In genomic region chr15:97598270-97598669, GRCm38 (mm10) we compare ENCODE assay signal across 23 mouse cellular contexts.
DNase-seq lines count a peak whose midpoint lies in the region; ATAC-seq and TF ChIP-seq lines count a peak whose summit lies in the region.
"Had no signal": no experiment of that assay in that cellular context is flagged by ENCODE, and none has a peak within 500 bp of the region (broad histone marks: within the 10 kb centered on the region; RNA-seq: fewer than 3 reads in every experiment).

No protein-coding gene starts in this region.

- no peaks in the 10 kb centered on the region for H3K36me3 ChIP-seq in kidney, postnatal 0 days (ENCODE audit: insufficient read depth, low read length)
- H3K36me3 ChIP-seq in hindbrain, embryonic 13.5 days, result no peaks in the 10 kb centered on the region
- H3K36me3 ChIP-seq: embryonic facial prominence, embryonic 15.5 days; midbrain, embryonic 10.5 days had no signal

- no peaks in the 10 kb centered on the region for H3K27me3 ChIP-seq in kidney, postnatal 0 days (ENCODE audit: insufficient read depth, low read length)
- H3K27me3 ChIP-seq in hindbrain, embryonic 13.5 days, result 0 out of 2 replicates have a peak, but pooled peaks cover 4% of the 10 kb centered on the region
- H3K27me3 ChIP-seq: embryonic facial prominence, embryonic 15.5 days had no signal

- peak; percentile 18 for DNase-seq in gastrocnemius, postnatal 14 days
- DNase-seq in gastrocnemius, postnatal 36 days, result no peak
- peak; percentile 74 for DNase-seq in kidney, adult 18-20 months
- peak; percentile 15 for DNase-seq in kidney, postnatal 0 days (ENCODE audit: low spot score)
- DNase-seq in layer of hippocampus, adult 11-12 months (ENCODE audit: low spot score), result no peak
- DNase-seq: adrenal gland, postnatal 36 days; cerebellum, adult 11 months; cerebellum, adult 9-11 months; gastrocnemius, postnatal 25 days; layer of hippocampus, postnatal 36 days; lung, adult 18-20 months; lung, postnatal 10 days; retina, postnatal 1 day; right cerebral cortex, postnatal 25 days; spleen, adult 18-20 months; thymus, postnatal 14 days had no signal

- H3K4me1 ChIP-seq in kidney, postnatal 0 days (replicated peaks; ENCODE audit: insufficient read depth, low read length), result peaks cover 6% of the 10 kb centered on the region; the same call in 1 of the 2 replicates
- peaks cover 15% of the 10 kb centered on the region for H3K4me1 ChIP-seq in olfactory bulb, adult 2 months (ENCODE audit: control insufficient read depth, insufficient read depth, low read length)
- H3K4me1 ChIP-seq in hindbrain, embryonic 13.5 days (replicated peaks), result peaks cover 23% of the 10 kb centered on the region
- H3K4me1 ChIP-seq: embryonic facial prominence, embryonic 15.5 days had no signal

- no peaks in the 10 kb centered on the region for H3K9me3 ChIP-seq in kidney, postnatal 0 days (replicated peaks; ENCODE audit: low read length)
- no peaks in the 10 kb centered on the region for H3K9me3 ChIP-seq in hindbrain, embryonic 13.5 days
- H3K9me3 ChIP-seq: embryonic facial prominence, embryonic 15.5 days; midbrain, embryonic 10.5 days had no signal

- WGBS in kidney, postnatal 0 days, result 43% methylated on average over 8 of the region's 8 CpGs
- 22% methylated on average over 8 of the region's 8 CpGs for WGBS in olfactory bulb, adult 2 months
- 80% methylated on average over 8 of the region's 8 CpGs for WGBS in hindbrain, embryonic 13.5 days

- ATAC-seq in kidney, postnatal 0 days (replicated peaks; ENCODE audit: low FRiP score, low read depth), result no peak
- ATAC-seq in hindbrain, embryonic 13.5 days (ENCODE audit: low FRiP score), result no peak
- ATAC-seq: forebrain, embryonic 14.5 days had no signal

- TF ChIP-seq CTCF in kidney, postnatal 0 days (IDR thresholded peaks at IDR 0.05; ENCODE audit: low read depth), result no peak
- no peak for TF ChIP-seq CTCF in olfactory bulb, adult 2 months (IDR thresholded peaks at IDR 0.05; ENCODE audit: insufficient read depth, low read depth, low read length)

- H3K9ac ChIP-seq in kidney, postnatal 0 days (ENCODE audit: low read depth, low read length), result no peak overlapping the region
- H3K9ac ChIP-seq in hindbrain, embryonic 13.5 days, result no peak overlapping the region
- H3K9ac ChIP-seq: embryonic facial prominence, embryonic 15.5 days; hindbrain, embryonic 14.5 days had no signal

- H3K4me3 ChIP-seq in kidney, postnatal 0 days (replicated peaks; ENCODE audit: low read depth, low read length), result no peak overlapping the region
- no peak overlapping the region for H3K4me3 ChIP-seq in olfactory bulb, adult 2 months (ENCODE audit: insufficient read depth, low read depth, low read length)
- no peak overlapping the region for H3K4me3 ChIP-seq in hindbrain, embryonic 13.5 days
- H3K4me3 ChIP-seq: embryonic facial prominence, embryonic 15.5 days; midbrain, embryonic 10.5 days had no signal

- intact Hi-C loops in gastrocnemius, postnatal 14 days (cut with DNase I; ENCODE audit: low total_unique reads), result no loop called here
- intact Hi-C loops in gastrocnemius, postnatal 36 days (cut with DNase I), result no loop called here

- no peak overlapping the region for H3K4me2 ChIP-seq in kidney, postnatal 0 days (ENCODE audit: low read length)
- no peak overlapping the region for H3K4me2 ChIP-seq in hindbrain, embryonic 13.5 days
- H3K4me2 ChIP-seq: embryonic facial prominence, embryonic 15.5 days; hindbrain, embryonic 14.5 days; liver, embryonic 11.5 days had no signal

- TF ChIP-seq POLR2A in olfactory bulb, adult 2 months (IDR thresholded peaks at IDR 0.05; ENCODE audit: insufficient read depth, low read depth, low read length), result no peak

- no peak overlapping the region for H3K27ac ChIP-seq in kidney, postnatal 0 days
- H3K27ac ChIP-seq in olfactory bulb, adult 2 months (ENCODE audit: insufficient read depth, low read depth, low read length), result peak overlapping the region; percentile 69
- no peak overlapping the region for H3K27ac ChIP-seq in hindbrain, embryonic 13.5 days
- H3K27ac ChIP-seq: embryonic facial prominence, embryonic 15.5 days; hindbrain, embryonic 14.5 days had no signal

Comparison
In these comparisons a context has a peak if more than half of its experiments do, and no peak if none do; other contexts are left out.
1. DNase-seq: peak in gastrocnemius, postnatal 14 days (single experiment), kidney, adult 18-20 months (single experiment) and kidney, postnatal 0 days (single experiment); none in gastrocnemius, postnatal 36 days (0 of 2) and layer of hippocampus, adult 11-12 months (single experiment).